Mouse (Mus musculus): ENCODE data around the gene Wdr18. TPM values are rescaled to one million over a fixed set of nuclear protein-coding genes. Genes with fewer than 3 reads are reported as not detected.

The Wdr18 gene
- total RNA-seq, 2 experiments from 2014 or later = 29.7 to 57.4 TPM

- no peak for ATAC-seq (replicated peaks; ENCODE audit: poor library complexity)
Measured at GRCm38 (mm10) chr10:79974087-79974486, 14.1 kb downstream of the Wdr18 start.

GRCm38 (mm10) chr10:79974668-79975067 lies 14.7 kb downstream of the Wdr18 start:
- peak; percentile 41 for ATAC-seq (replicated peaks; ENCODE audit: poor library complexity)

GRCm38 (mm10) chr10:79976071-79976721 lies 16.2 kb downstream of the Wdr18 start:
- no peak for ATAC-seq (replicated peaks; ENCODE audit: poor library complexity)

- ATAC-seq (replicated peaks; ENCODE audit: poor library complexity) = no peak
Measured at GRCm38 (mm10) chr10:79976722-79977107, 16.8 kb downstream of the Wdr18 start.

- no peak for ATAC-seq (replicated peaks; ENCODE audit: poor library complexity)
Measured at GRCm38 (mm10) chr10:79977324-79977723, 17.4 kb downstream of the Wdr18 start.

- ATAC-seq (replicated peaks; ENCODE audit: poor library complexity) = no peak
Measured at GRCm38 (mm10) chr10:79978061-79978460, 18.1 kb downstream of the Wdr18 start.

GRCm38 (mm10) chr10:79979401-79980155 lies 19.6 kb downstream of the Wdr18 start:
- no peak for ATAC-seq (replicated peaks; ENCODE audit: poor library complexity)

GRCm38 (mm10) chr10:79983205-79983604 lies 23.3 kb downstream of the Wdr18 start:
- no peak for ATAC-seq (replicated peaks; ENCODE audit: poor library complexity)

GRCm38 (mm10) chr10:79983670-79984069 lies 23.7 kb downstream of the Wdr18 start:
- ATAC-seq (replicated peaks; ENCODE audit: poor library complexity) = peak; percentile 10

- ATAC-seq (replicated peaks; ENCODE audit: poor library complexity) = peak; percentile 40
Measured at GRCm38 (mm10) chr10:79984195-79984816, 24.4 kb downstream of the Wdr18 start, which contains the start of gene Tmem259. Gene Tmem259, minus strand, starts transcription at chr10:79984330.

- peak; percentile 65 for ATAC-seq (replicated peaks; ENCODE audit: poor library complexity)
Measured at GRCm38 (mm10) chr10:79984871-79985270, 24.9 kb downstream of the Wdr18 start.

GRCm38 (mm10) chr10:79985334-79986231 lies 25.6 kb downstream of the Wdr18 start:
- ATAC-seq (replicated peaks; ENCODE audit: poor library complexity) = peak; percentile 18

- no peak for ATAC-seq (replicated peaks; ENCODE audit: poor library complexity)
Measured at GRCm38 (mm10) chr10:79986232-79986878, 26.4 kb downstream of the Wdr18 start.

- ATAC-seq (replicated peaks; ENCODE audit: poor library complexity) = peak; percentile 29
Measured at GRCm38 (mm10) chr10:79986963-79987362, 27.0 kb downstream of the Wdr18 start.

- ATAC-seq (replicated peaks; ENCODE audit: poor library complexity) = no peak
Measured at GRCm38 (mm10) chr10:79987771-79988505, 28.0 kb downstream of the Wdr18 start.

GRCm38 (mm10) chr10:79988506-79989271 lies 28.7 kb downstream of the Wdr18 start, which contains the start of gene Cnn2:
Gene Cnn2, plus strand, starts transcription at chr10:79988584.
- no peak for ATAC-seq (replicated peaks; ENCODE audit: poor library complexity)

- no peak for ATAC-seq (replicated peaks; ENCODE audit: poor library complexity)
Measured at GRCm38 (mm10) chr10:79989272-79989786, 29.4 kb downstream of the Wdr18 start.

- no peak for ATAC-seq (replicated peaks; ENCODE audit: poor library complexity)
Measured at GRCm38 (mm10) chr10:79989870-79990269, 29.9 kb downstream of the Wdr18 start.

- ATAC-seq (replicated peaks; ENCODE audit: poor library complexity) = no peak
Measured at GRCm38 (mm10) chr10:79991099-79991498, 31.1 kb downstream of the Wdr18 start.

All from megakaryocyte progenitor cell, adult 5-6 weeks (primary cell).